Mouse (Mus musculus) CH12.LX (cell line): ENCODE measurements around the gene Col28a1.

Experiments
- CTCF ChIP-seq, 2 experiments: IDR thresholded peaks in 1 of 2; conservative IDR thresholded peaks in 1 of 2; 2 replicates each; pipeline ENCODE4 v1.5.1; 2011 to 2012; ENCODE audit warnings: low read depth in 2 of 2, low read length in 2 of 2, improper control_type of control experiment in 1 of 2, inconsistent platforms in 1 of 2, mild to moderate bottlenecking in 1 of 2, moderate library complexity in 1 of 2
- ZNF384 ChIP-seq: IDR thresholded peaks from 2 replicates; pipeline ENCODE4 v1.6.1; 2012; ENCODE audit warnings: low read depth, low read length, improper control_type of control experiment, inconsistent platforms

DNA sequence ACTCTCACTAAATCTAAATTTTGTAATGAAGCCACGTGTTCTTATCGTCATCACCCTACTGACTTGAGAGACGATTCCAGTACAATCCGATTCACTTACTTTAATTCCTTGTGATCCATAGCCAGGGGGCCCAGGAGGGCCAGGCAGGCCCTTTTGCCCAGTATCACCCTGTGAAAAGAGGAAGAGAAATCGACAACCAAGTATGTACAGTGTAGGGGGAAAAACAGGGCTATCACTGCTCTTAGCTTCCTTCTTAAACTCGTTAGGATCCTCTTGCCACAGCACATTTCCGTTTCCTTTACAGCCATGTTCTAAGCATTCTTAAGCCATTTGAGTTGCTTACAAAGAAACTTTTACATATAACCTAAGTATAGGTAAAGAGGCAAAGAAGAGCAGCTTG lies 133.2 kb downstream of the Col28a1 start:
- TF ChIP-seq ZNF384 = no peak
- no peak for TF ChIP-seq CTCF (conservative IDR thresholded peaks at IDR 0.05 in 1 of 2, IDR thresholded peaks at IDR 0.05 in 1 of 2; ENCODE audit: low read depth in 2 of 2, low read length in 2 of 2)
